Mouse (Mus musculus) cerebellum, postnatal 36 days (tissue): ENCODE measurements around the gene Ankrd26.

Experiments
- DNase-seq, 2 experiments: peaks; one replicate each; pipeline ENCODE4 v3.0.0; 2021 to 2022; ENCODE audit warnings: mixed read lengths in 2 of 2

Gene Ankrd26

DNA sequence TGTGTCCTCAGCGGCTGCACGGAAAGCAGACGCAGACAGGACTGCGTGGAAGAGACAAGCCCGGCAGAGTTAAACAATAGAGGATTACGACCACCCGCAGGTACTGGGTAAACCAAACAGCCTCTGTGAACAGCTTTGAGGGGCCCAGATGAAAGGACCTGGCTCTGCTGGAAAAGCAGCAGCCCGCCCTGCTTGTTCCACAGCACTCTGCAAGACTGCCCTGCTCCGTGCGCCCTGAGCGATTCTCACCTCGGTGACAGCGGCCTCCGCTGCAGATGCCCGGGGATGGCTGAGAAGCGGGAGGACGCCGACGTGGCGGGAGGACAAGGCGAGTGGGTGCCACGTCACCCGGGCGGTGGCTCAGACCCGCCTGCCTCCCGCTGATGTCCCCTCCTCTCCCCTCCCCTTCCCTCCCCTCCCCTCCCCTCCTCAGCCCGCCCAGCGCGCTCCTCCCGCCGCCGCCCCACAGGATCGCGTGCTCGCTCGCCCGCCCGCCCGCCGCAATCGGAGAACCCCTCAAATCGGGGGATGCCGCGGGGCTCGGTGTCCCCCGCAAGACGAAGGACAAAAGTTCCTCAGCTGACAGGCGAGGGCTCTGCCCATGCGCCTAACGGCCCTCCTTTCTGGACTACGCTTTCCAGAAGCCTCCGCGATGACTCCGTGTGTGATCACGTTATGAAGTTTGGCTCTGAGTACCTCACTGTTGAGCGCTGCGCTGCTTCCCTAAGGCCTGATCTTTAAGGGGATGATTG, 82.9 kb downstream of the Ankrd26 start, which contains the start of gene Zfp9:
Zfp9 (minus strand) TSS at position 364 of the 752 bp plus-strand sequence.
- peak; percentile 81 to 89 for DNase-seq

DNA sequence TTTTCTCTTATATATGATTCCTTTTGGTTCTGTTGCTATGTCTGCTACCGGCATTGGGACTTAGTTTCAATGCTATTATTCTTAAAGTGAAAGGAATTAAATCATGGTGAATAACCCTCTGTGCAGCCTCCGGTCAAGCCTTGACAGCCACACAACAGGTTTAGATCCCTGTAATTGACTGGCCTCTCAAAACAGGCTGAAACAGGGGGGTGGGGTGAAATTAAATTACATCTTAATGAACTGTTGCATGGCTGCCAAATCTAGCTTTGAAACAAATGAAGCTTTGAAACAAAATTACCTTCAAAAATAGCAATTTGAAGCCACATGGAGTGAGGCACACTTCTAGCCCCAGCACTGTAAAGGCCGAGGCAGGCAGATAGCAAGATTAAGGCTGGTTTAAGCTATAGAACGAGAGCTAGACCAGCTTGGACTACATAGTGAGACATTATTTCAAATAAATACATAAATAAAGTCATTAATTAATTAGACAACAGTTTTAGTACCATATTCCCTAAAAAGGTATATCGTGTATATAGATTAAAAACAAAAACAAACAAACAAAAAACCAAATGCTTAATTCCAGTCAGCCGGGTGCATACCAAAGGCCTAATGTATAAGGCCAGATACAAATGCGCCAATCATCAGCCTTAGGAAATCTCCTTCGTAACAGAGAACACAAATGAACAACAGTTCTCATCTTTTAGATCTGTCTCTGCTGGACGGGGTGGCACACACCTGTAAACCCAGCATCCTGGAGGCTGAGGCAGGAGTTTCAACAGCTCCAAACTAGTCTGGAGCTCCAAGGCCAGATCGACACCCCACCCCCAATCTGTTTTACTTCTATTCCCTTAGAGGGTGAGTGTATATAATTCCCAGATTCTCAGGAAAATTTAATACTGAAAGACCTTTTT, 83.9 kb downstream of the Ankrd26 start:
- no peak for DNase-seq

DNA sequence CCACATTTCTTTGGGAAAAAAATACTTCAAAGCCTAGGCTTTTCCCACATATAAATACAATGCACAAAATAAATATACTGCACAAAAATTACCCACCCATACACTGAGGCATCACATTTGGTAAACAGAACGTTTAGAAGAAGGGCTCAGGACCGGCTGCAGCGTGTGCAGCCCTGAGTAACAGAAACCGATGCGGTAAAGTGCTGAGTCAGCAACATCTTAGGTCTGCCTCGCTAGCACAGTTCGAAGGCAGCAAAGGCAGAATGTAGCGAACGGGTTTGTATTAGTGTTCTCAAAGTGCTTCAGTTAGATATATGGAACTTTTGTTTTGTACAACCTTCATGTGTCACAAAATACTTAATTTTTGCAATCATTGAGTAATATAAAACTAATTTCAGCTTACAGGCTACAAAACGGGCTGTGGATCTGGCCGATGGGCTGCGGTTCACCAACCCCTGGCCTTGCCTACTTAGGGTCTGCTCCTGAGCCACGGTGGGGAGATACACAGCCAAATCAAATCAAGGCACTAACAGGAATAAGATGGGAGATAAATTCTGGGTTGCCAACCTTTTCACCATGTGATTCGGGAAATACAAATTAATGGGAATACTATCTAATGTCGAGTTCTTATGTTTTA, 99.8 kb downstream of the Ankrd26 start:
- DNase-seq, result no peak

DNA sequence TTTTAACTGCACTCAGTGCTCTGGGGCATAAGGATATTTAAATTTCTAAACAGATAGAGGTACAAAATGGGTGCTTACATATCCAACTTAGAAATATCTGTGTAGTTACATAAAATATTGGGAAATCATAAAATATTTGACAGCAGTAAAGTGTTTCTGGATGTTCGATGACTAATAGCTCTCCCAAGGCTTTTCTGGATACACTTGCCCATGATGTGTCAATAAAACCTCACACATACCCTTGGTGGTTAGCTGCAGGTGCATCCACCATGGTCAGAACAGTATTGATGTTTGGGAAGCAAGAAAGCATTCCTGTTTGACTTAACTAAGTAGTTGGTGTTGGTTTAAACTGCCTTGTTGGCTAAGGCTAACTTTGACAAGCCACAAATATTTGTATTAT, 104.3 kb downstream of the Ankrd26 start:
- no peak for DNase-seq

DNA sequence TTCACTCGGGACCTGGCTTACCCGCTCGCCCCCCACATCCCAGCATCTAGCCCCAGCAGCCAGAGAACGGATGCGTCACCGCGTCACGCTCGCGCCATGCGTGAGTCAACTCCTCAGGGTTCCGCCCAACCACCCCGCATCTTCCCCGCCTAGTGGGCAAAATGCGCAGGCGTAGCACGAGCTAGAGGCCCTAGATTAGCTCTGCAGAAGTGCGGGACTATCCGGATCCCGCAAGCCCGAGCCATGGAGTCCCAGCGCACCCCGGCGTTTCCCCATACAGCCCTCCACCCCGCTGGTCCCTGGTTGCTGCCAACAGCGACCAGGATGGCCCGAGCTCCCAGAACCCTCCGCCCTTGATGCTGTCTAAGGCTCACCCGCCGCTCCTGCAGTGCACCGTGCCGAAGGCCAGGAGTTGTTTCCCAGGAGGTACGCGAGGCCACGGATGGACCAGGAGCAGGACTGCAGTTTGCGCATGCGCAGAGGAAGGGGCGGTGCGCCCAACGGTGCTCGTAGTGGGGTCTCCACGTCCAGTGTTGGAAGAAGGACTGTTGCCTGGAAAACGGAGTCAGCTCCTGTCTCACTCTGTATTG, 106.9 kb downstream of the Ankrd26 start, which contains the start of gene Zfp248:
Zfp248 (minus strand) TSS at position 487 of the 590 bp plus-strand sequence.
- peak; percentile 94 for DNase-seq

DNA sequence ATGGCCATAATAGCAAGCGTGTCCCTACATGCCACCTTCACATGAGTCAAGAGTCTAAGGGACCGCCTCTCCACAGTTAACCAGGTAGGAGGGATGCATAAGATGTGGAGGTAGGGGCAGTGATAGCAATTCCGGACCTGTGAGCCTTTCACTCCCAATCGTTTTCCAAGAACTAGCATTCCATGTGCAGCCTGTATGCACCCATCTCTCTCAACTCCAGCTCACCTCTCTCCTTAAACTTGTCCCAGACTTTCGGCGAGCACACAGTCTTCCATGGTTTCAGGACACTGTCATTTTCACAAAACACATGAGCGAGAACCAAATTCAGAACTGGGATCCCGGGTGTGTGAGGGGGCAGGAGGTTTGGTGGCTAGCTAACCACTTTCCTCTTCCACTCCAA, 107.6 kb downstream of the Ankrd26 start:
- DNase-seq, result peak; percentile 6 to 38
